Mouse (Mus musculus): ENCODE measurements around the gene Hps5. TPM values are rescaled to one million over a fixed set of nuclear protein-coding genes. Genes with fewer than 3 reads are reported as not detected.
"Not testable (repeated sequence)": the region's sequence is repeated elsewhere in the genome, so short reads cannot be mapped to it uniquely, and the experiment has no call there.

Gene Hps5
- total and polyA plus RNA-seq, 2 experiments from 2014 or later, result 6.3 to 7.9 TPM

GRCm38 (mm10) chr7:46761049-46761795 is 34.6 kb downstream of the Hps5 start:
- no peak overlapping the region for H3K9ac ChIP-seq (replicated peaks; ENCODE audit: low read depth, low read length)
- no peak overlapping the region for H3K27ac ChIP-seq (ENCODE audit: low read depth)
- no peak for ATAC-seq (ENCODE audit: insufficient read depth, low read depth)
- H3K4me3 ChIP-seq (ENCODE audit: low read depth, low read length), result no peak overlapping the region
- DNase-seq (ENCODE audit: low spot score), result no peak
- H3K36me3 ChIP-seq (replicated peaks; ENCODE audit: control insufficient read depth, insufficient read depth, low read length), result peaks cover 57% of the 10 kb centered on the region
- TF ChIP-seq EP300 (IDR thresholded peaks at IDR 0.05; ENCODE audit: low read depth), result no peak
- no peak for TF ChIP-seq CTCF (IDR thresholded peaks at IDR 0.05; ENCODE audit: low read depth)
- no peaks in the 10 kb centered on the region for H3K9me3 ChIP-seq (replicated peaks; ENCODE audit: control insufficient read depth, low read length)
- H3K4me1 ChIP-seq (ENCODE audit: control insufficient read depth, insufficient read depth), result no peaks in the 10 kb centered on the region
- 74% methylated on average over 11 of the region's 11 CpGs for WGBS
- no peaks in the 10 kb centered on the region for H3K27me3 ChIP-seq (ENCODE audit: control insufficient read depth, insufficient read depth, low read length)
- no peak overlapping the region for H3K4me2 ChIP-seq (ENCODE audit: low read depth, low read length)

GRCm38 (mm10) chr7:46751490-46751889 is 44.4 kb downstream of the Hps5 start, which contains the start of gene Saa2:
Saa2 (plus strand) TSS chr7:46751790.
- no peak within 1 kb of the TSS for H3K4me2 ChIP-seq (ENCODE audit: low read depth, low read length)
- no peak within 1 kb of the TSS for H3K9ac ChIP-seq (replicated peaks; ENCODE audit: low read depth, low read length)
- ATAC-seq (ENCODE audit: insufficient read depth, low read depth) (no peak), DNase-seq (ENCODE audit: low spot score) (no peak)
- H3K27ac ChIP-seq (ENCODE audit: low read depth), result no peak within 1 kb of the TSS
- H3K27me3 ChIP-seq (ENCODE audit: control insufficient read depth, insufficient read depth, low read length), result no peaks in the 10 kb centered on the region
- no peaks in the 10 kb centered on the region for H3K36me3 ChIP-seq (replicated peaks; ENCODE audit: control insufficient read depth, insufficient read depth, low read length)
- no peaks in the 10 kb centered on the region for H3K4me1 ChIP-seq (ENCODE audit: control insufficient read depth, insufficient read depth)
- H3K4me3 ChIP-seq (ENCODE audit: low read depth, low read length), result no peak within 1 kb of the TSS
- 63% methylated on average over 3 of the region's 3 CpGs for WGBS
- no peaks in the 10 kb centered on the region for H3K9me3 ChIP-seq (replicated peaks; ENCODE audit: control insufficient read depth, low read length)
- TF ChIP-seq CTCF (IDR thresholded peaks at IDR 0.05; ENCODE audit: low read depth) (no peak), EP300 (IDR thresholded peaks at IDR 0.05; ENCODE audit: low read depth) (no peak)

GRCm38 (mm10) chr7:46748459-46748858 is 47.4 kb downstream of the Hps5 start:
- no peaks in the 10 kb centered on the region for H3K4me1 ChIP-seq (ENCODE audit: control insufficient read depth, insufficient read depth)
- H3K27ac ChIP-seq (ENCODE audit: low read depth), result no peak overlapping the region
- no peak overlapping the region for H3K4me2 ChIP-seq (ENCODE audit: low read depth, low read length)
- ATAC-seq (ENCODE audit: insufficient read depth, low read depth), result no peak
- no peaks in the 10 kb centered on the region for H3K27me3 ChIP-seq (ENCODE audit: control insufficient read depth, insufficient read depth, low read length)
- no peaks in the 10 kb centered on the region for H3K9me3 ChIP-seq (replicated peaks; ENCODE audit: control insufficient read depth, low read length)
- H3K36me3 ChIP-seq (replicated peaks; ENCODE audit: control insufficient read depth, insufficient read depth, low read length), result no peaks in the 10 kb centered on the region
- TF ChIP-seq EP300 (IDR thresholded peaks at IDR 0.05; ENCODE audit: low read depth) (no peak), CTCF (IDR thresholded peaks at IDR 0.05; ENCODE audit: low read depth) (no peak)
- no peak overlapping the region for H3K9ac ChIP-seq (replicated peaks; ENCODE audit: low read depth, low read length)
- 53% methylated on average over 3 of the region's 3 CpGs for WGBS
- H3K4me3 ChIP-seq (ENCODE audit: low read depth, low read length), result no peak overlapping the region
- peak; percentile 12 for DNase-seq (ENCODE audit: low spot score)

- no peak overlapping the region for H3K27ac ChIP-seq (ENCODE audit: low read depth)
- ATAC-seq (ENCODE audit: insufficient read depth, low read depth) (no peak), DNase-seq (ENCODE audit: low spot score) (no peak)
- H3K27me3 ChIP-seq (ENCODE audit: control insufficient read depth, insufficient read depth, low read length), result no peaks in the 10 kb centered on the region
- no peak for TF ChIP-seq EP300 (IDR thresholded peaks at IDR 0.05; ENCODE audit: low read depth)
- TF ChIP-seq CTCF (IDR thresholded peaks at IDR 0.05; ENCODE audit: low read depth), result no peak
- no peaks in the 10 kb centered on the region for H3K9me3 ChIP-seq (replicated peaks; ENCODE audit: control insufficient read depth, low read length)
- no peak overlapping the region for H3K9ac ChIP-seq (replicated peaks; ENCODE audit: low read depth, low read length)
- 78% methylated on average over 7 of the region's 7 CpGs for WGBS
- no peak overlapping the region for H3K4me2 ChIP-seq (ENCODE audit: low read depth, low read length)
- no peak overlapping the region for H3K4me3 ChIP-seq (ENCODE audit: low read depth, low read length)
- H3K36me3 ChIP-seq (replicated peaks; ENCODE audit: control insufficient read depth, insufficient read depth, low read length), result no peaks in the 10 kb centered on the region
- H3K4me1 ChIP-seq (ENCODE audit: control insufficient read depth, insufficient read depth), result no peaks in the 10 kb centered on the region
Observed at GRCm38 (mm10) chr7:46746381-46746780, 49.5 kb downstream of the Hps5 start.

- ATAC-seq (ENCODE audit: insufficient read depth, low read depth), result no peak
- no peak overlapping the region for H3K4me2 ChIP-seq (ENCODE audit: low read depth, low read length)
- no peak overlapping the region for H3K4me3 ChIP-seq (ENCODE audit: low read depth, low read length)
- H3K9ac ChIP-seq (replicated peaks; ENCODE audit: low read depth, low read length), result no peak overlapping the region
- H3K27me3 ChIP-seq (ENCODE audit: control insufficient read depth, insufficient read depth, low read length), result no peaks in the 10 kb centered on the region
- no peak for TF ChIP-seq EP300 (IDR thresholded peaks at IDR 0.05; ENCODE audit: low read depth)
- H3K4me1 ChIP-seq (ENCODE audit: control insufficient read depth, insufficient read depth), result no peaks in the 10 kb centered on the region
- WGBS, result 67% methylated on average over 3 of the region's 3 CpGs
- DNase-seq (ENCODE audit: low spot score), result no peak
- H3K9me3 ChIP-seq (replicated peaks; ENCODE audit: control insufficient read depth, low read length), result no peaks in the 10 kb centered on the region
- H3K36me3 ChIP-seq (replicated peaks; ENCODE audit: control insufficient read depth, insufficient read depth, low read length), result no peaks in the 10 kb centered on the region
- no peak overlapping the region for H3K27ac ChIP-seq (ENCODE audit: low read depth)
Observed at GRCm38 (mm10) chr7:46745816-46746215, 50.0 kb downstream of the Hps5 start.

- 61% methylated on average over 3 of the region's 3 CpGs for WGBS
- not testable (repeated sequence) for H3K9ac ChIP-seq (replicated peaks; ENCODE audit: low read depth, low read length); H3K36me3 ChIP-seq (replicated peaks; ENCODE audit: control insufficient read depth, insufficient read depth, low read length); H3K4me1 ChIP-seq (ENCODE audit: control insufficient read depth, insufficient read depth); H3K27me3 ChIP-seq (ENCODE audit: control insufficient read depth, insufficient read depth, low read length); H3K9me3 ChIP-seq (replicated peaks; ENCODE audit: control insufficient read depth, low read length); H3K4me2 ChIP-seq (ENCODE audit: low read depth, low read length); ATAC-seq (ENCODE audit: insufficient read depth, low read depth); H3K4me3 ChIP-seq (ENCODE audit: low read depth, low read length); H3K27ac ChIP-seq (ENCODE audit: low read depth); DNase-seq (ENCODE audit: low spot score)
Observed at GRCm38 (mm10) chr7:46742880-46743279, 53.0 kb downstream of the Hps5 start, which contains the start of gene Saa1. Saa1 (minus strand) TSS chr7:46742980.

- not testable (repeated sequence) for H3K27ac ChIP-seq (ENCODE audit: low read depth); H3K4me1 ChIP-seq (ENCODE audit: control insufficient read depth, insufficient read depth); H3K4me2 ChIP-seq (ENCODE audit: low read depth, low read length); H3K27me3 ChIP-seq (ENCODE audit: control insufficient read depth, insufficient read depth, low read length); ATAC-seq (ENCODE audit: insufficient read depth, low read depth); H3K36me3 ChIP-seq (replicated peaks; ENCODE audit: control insufficient read depth, insufficient read depth, low read length); DNase-seq (ENCODE audit: low spot score); H3K9me3 ChIP-seq (replicated peaks; ENCODE audit: control insufficient read depth, low read length); H3K4me3 ChIP-seq (ENCODE audit: low read depth, low read length); H3K9ac ChIP-seq (replicated peaks; ENCODE audit: low read depth, low read length)
- WGBS, result 61% methylated on average over 5 of the region's 5 CpGs
Observed at GRCm38 (mm10) chr7:46740041-46740440, 55.8 kb downstream of the Hps5 start.

All from heart, postnatal 0 days (tissue).